Mouse (Mus musculus): ENCODE measurements around the gene Rai1. TPM values are rescaled to one million over a fixed set of nuclear protein-coding genes. Genes with fewer than 3 reads are reported as not detected.

Rai1 gene
- total and polyA plus RNA-seq, 3 experiments, result 26.3 to 101 (median 56.7) TPM

GRCm38 (mm10) chr11:60205026-60205425 lies 100.2 kb downstream of the Rai1 start:
- H3K79me2 ChIP-seq (ENCODE audit: control insufficient read depth, insufficient read depth, low read length, poor library complexity), result peaks cover 33% of the 10 kb centered on the region
- H3K4me3 ChIP-seq (ENCODE audit: control insufficient read depth in 1 of 2, insufficient read depth in 1 of 2, low read depth in 2 of 2, low read length in 2 of 2), result no peak overlapping the region
- peaks cover 11 to 33% of the 10 kb centered on the region in 2 experiments for H3K36me3 ChIP-seq (ENCODE audit: control insufficient read depth in 1 of 2, insufficient read depth in 2 of 2, low read length in 2 of 2)
- H3K4me1 ChIP-seq (ENCODE audit: control insufficient read depth in 1 of 2, insufficient read depth in 2 of 2, low read length in 2 of 2), result peaks cover 4 to 18% of the 10 kb centered on the region in 2 experiments; a peak in 3 of 4 replicates
- no peak overlapping the region for H3K9ac ChIP-seq (ENCODE audit: control insufficient read depth, low read depth, low read length, poor library complexity, severe bottlenecking)
- no peaks in the 10 kb centered on the region for H3K9me3 ChIP-seq (replicated peaks; ENCODE audit: insufficient read depth, low read length)
- DNase-seq (ENCODE audit: low read depth, low spot score), result no peak
- no peak overlapping the region for H3K27ac ChIP-seq (ENCODE audit: control insufficient read depth, low read depth, low read length)
- H3K27me3 ChIP-seq (ENCODE audit: control insufficient read depth in 1 of 2, insufficient read depth in 2 of 2, low read length in 2 of 2), result no peaks in the 10 kb centered on the region
- TF ChIP-seq POLR2A (IDR thresholded peaks at IDR 0.05; ENCODE audit: control insufficient read depth in 1 of 2, insufficient read depth in 1 of 2, low read depth in 1 of 2, low read length in 2 of 2, poor library complexity in 1 of 2) (peak in 1 of 2 experiments; percentile 10; a peak in 1 of 4 replicates), MEF2A (IDR thresholded peaks at IDR 0.05; ENCODE audit: extremely low read depth, insufficient replicate concordance, low read depth, low read length, poor library complexity, severe bottlenecking) (no peak)

DNA sequence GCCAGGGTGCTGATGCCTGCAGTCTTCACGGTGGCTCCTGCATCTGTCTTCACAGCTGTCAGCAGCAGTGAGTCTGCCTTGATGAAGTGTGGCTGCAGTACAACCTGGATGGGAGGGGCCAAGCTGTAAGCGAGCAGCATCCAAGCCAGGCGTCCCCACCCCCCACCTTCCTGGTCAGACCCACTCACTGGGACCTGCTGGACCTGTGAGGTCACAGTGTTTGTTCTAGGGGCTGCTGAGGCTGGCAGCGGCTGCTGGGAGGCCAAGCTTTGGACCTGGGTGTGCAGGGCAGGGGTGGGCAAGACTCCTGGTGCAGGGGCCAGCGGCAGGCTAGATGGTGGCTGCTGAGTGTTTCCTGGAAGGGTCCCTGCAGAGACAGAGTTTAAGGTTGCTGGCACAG lies 101.4 kb downstream of the Rai1 start:
- DNase-seq (ENCODE audit: low read depth, low spot score), result no peak
- Histone ChIP-seq H3K4me3 (ENCODE audit: control insufficient read depth in 1 of 2, insufficient read depth in 1 of 2, low read depth in 2 of 2, low read length in 2 of 2) (no peak overlapping the region), H3K4me1 (ENCODE audit: control insufficient read depth in 1 of 2, insufficient read depth in 2 of 2, low read length in 2 of 2) (peaks cover 10 to 25% of the 10 kb centered on the region in 2 experiments), H3K79me2 (ENCODE audit: control insufficient read depth, insufficient read depth, low read length, poor library complexity) (peaks cover 42% of the 10 kb centered on the region), H3K36me3 (ENCODE audit: control insufficient read depth in 1 of 2, insufficient read depth in 2 of 2, low read length in 2 of 2) (peaks cover 17 to 30% of the 10 kb centered on the region in 2 experiments), H3K9ac (ENCODE audit: control insufficient read depth, low read depth, low read length, poor library complexity, severe bottlenecking) (no peak overlapping the region), H3K9me3 (replicated peaks; ENCODE audit: insufficient read depth, low read length) (no peaks in the 10 kb centered on the region), H3K27me3 (ENCODE audit: control insufficient read depth in 1 of 2, insufficient read depth in 2 of 2, low read length in 2 of 2) (no peaks in the 10 kb centered on the region), H3K27ac (ENCODE audit: control insufficient read depth, low read depth, low read length) (no peak overlapping the region)
- 0 out of 2 replicates have a peak, but pooled peaks have one; percentile 8 for TF ChIP-seq POLR2AphosphoS2 (IDR thresholded peaks at IDR 0.05; ENCODE audit: low read length)
- no peak for TF ChIP-seq MEF2A (IDR thresholded peaks at IDR 0.05; ENCODE audit: extremely low read depth, insufficient replicate concordance, low read depth, low read length, poor library complexity, severe bottlenecking)
- no peak for TF ChIP-seq MYC (IDR thresholded peaks at IDR 0.05; ENCODE audit: low read depth, low read length)

- Histone ChIP-seq H3K9me3 (replicated peaks; ENCODE audit: insufficient read depth, low read length) (no peaks in the 10 kb centered on the region), H3K9ac (ENCODE audit: control insufficient read depth, low read depth, low read length, poor library complexity, severe bottlenecking) (peak overlapping the region; percentile 79), H3K27ac (ENCODE audit: control insufficient read depth, low read depth, low read length) (no peak overlapping the region), H3K4me1 (ENCODE audit: control insufficient read depth in 1 of 2, insufficient read depth in 2 of 2, low read length in 2 of 2) (peaks cover 10 to 30% of the 10 kb centered on the region in 2 experiments), H3K27me3 (ENCODE audit: control insufficient read depth in 1 of 2, insufficient read depth in 2 of 2, low read length in 2 of 2) (no peaks in the 10 kb centered on the region), H3K4me3 (ENCODE audit: control insufficient read depth in 1 of 2, insufficient read depth in 1 of 2, low read depth in 2 of 2, low read length in 2 of 2) (peak overlapping the region; percentile 60 to 70; a peak in 3 of 4 replicates), H3K79me2 (ENCODE audit: control insufficient read depth, insufficient read depth, low read length, poor library complexity) (peaks cover 59% of the 10 kb centered on the region), H3K36me3 (ENCODE audit: control insufficient read depth in 1 of 2, insufficient read depth in 2 of 2, low read length in 2 of 2) (peaks cover 20 to 24% of the 10 kb centered on the region in 2 experiments)
- no peak for DNase-seq (ENCODE audit: low read depth, low spot score)
- TF ChIP-seq POLR2AphosphoS5 (IDR thresholded peaks at IDR 0.05; ENCODE audit: borderline replicate concordance, low read depth, low read length), result no peak; the same call in 1 of the 2 replicates
- no peak for TF ChIP-seq GATA1 (IDR thresholded peaks at IDR 0.05; ENCODE audit: low read depth, low read length)
- TF ChIP-seq MAZ (IDR thresholded peaks at IDR 0.05; ENCODE audit: low read depth, low read length), result no peak
- no peak for TF ChIP-seq NELFE (IDR thresholded peaks at IDR 0.05; ENCODE audit: low read depth, low read length)
- no peak for TF ChIP-seq CTCF (IDR thresholded peaks at IDR 0.05 in 2 of 3, conservative IDR thresholded peaks at IDR 0.05 in 1 of 3; ENCODE audit: control insufficient read depth in 1 of 3, insufficient read depth in 1 of 3, low read depth in 2 of 3, low read length in 3 of 3, poor library complexity in 1 of 3, severe bottlenecking in 1 of 3)
- TF ChIP-seq UBTF (IDR thresholded peaks at IDR 0.05; ENCODE audit: borderline replicate concordance, insufficient read depth, low read depth, low read length), result no peak
- TF ChIP-seq ELF1 (IDR thresholded peaks at IDR 0.05; ENCODE audit: low read depth, low read length), result no peak
- TF ChIP-seq ZKSCAN1 (IDR thresholded peaks at IDR 0.05; ENCODE audit: low read depth, low read length), result no peak
- no peak for TF ChIP-seq CHD1 (IDR thresholded peaks at IDR 0.05; ENCODE audit: low read depth, low read length)
- TF ChIP-seq MYB (IDR thresholded peaks at IDR 0.05; ENCODE audit: low read depth, low read length), result no peak
- no peak for TF ChIP-seq RAD21 (IDR thresholded peaks at IDR 0.05; ENCODE audit: low read depth, low read length)
- no peak for TF ChIP-seq SMC3 (IDR thresholded peaks at IDR 0.05; ENCODE audit: low read depth, low read length)
- TF ChIP-seq ZC3H11A (IDR thresholded peaks at IDR 0.05; ENCODE audit: low read depth, low read length), result no peak
- TF ChIP-seq RCOR1 (IDR thresholded peaks at IDR 0.05; ENCODE audit: low read depth, low read length), result no peak
- TF ChIP-seq JUND (IDR thresholded peaks at IDR 0.05; ENCODE audit: low read depth, low read length), result no peak
- TF ChIP-seq TBP (IDR thresholded peaks at IDR 0.05; ENCODE audit: low read depth, low read length), result no peak
Measured at GRCm38 (mm10) chr11:60208201-60208600, 103.4 kb downstream of the Rai1 start.

All from MEL (cell line).